Mouse (Mus musculus): Measurements from ENCODE around the gene Zscan22. TPM values are rescaled to one million over a fixed set of nuclear protein-coding genes. Genes with fewer than 3 reads are reported as not detected.

The Zscan22 gene
- total RNA-seq (2023) = 10 to 100 TPM; 16.6 to 18.3 TPM

GRCm38 (mm10) chr7:12897655-12898410 lies at the start of gene Zscan22:
TSS of gene Zscan22 (plus strand) at chr7:12897815.

GRCm38 (mm10) chr7:12880911-12881660 lies 16.5 kb upstream of the Zscan22 start, which contains the start of gene Zfp128:
TSS of gene Zfp128 (plus strand) at chr7:12881177.

GRCm38 (mm10) chr7:12921705-12922465 lies 24.3 kb downstream of the Zscan22 start, which contains the start of gene Rps5:
TSS of gene Rps5 (plus strand) at chr7:12922290.

GRCm38 (mm10) chr7:12927191-12927680 lies 29.6 kb downstream of the Zscan22 start, which contains the start of gene Rnf225:
TSS of gene Rnf225 (plus strand) at chr7:12927416.

Other genes with a start within 250 kb of the Zscan22 start
- not detected for gene Vmn2r55, start 212.8 kb upstream of the Zscan22 start, total RNA-seq (2023)
- gene Vmn2r56, start 162.8 kb upstream of the Zscan22 start, total RNA-seq (2023) = not detected
- gene Zscan18, start 94.2 kb upstream of the Zscan22 start, total RNA-seq (2023) = 10 to 100 TPM; 13.3 to 19.3 TPM
- 10 to 100 TPM; 12.1 to 15.8 TPM for gene Zfp329, start 79.0 kb upstream of the Zscan22 start, total RNA-seq (2023)
- 100 to 1,000 TPM; 110 to 119 TPM for gene Zfp110, start 63.1 kb upstream of the Zscan22 start, total RNA-seq (2023)
- gene Zfp128, start 16.6 kb upstream of the Zscan22 start, total RNA-seq (2023) = 1 to 10 TPM; 2.6 to 4.5 TPM
- gene Rps5, start 24.5 kb downstream of the Zscan22 start, total RNA-seq (2023) = 1,000 to 10,000 TPM; 2,087 to 2,163 TPM
- gene Rnf225, start 29.6 kb downstream of the Zscan22 start, total RNA-seq (2023) = 1 to 10 TPM; 1.2 to 1.5 TPM
- gene Zfp324, start 68.0 kb downstream of the Zscan22 start, total RNA-seq (2023) = 1 to 10 TPM; 3.9 to 6.7 TPM
- 1 to 10 TPM; 8.7 to 9.2 TPM for gene Zfp446, start 80.0 kb downstream of the Zscan22 start, total RNA-seq (2023)
- gene Slc27a5, start 100.4 kb downstream of the Zscan22 start, total RNA-seq (2023) = not detected
- 100 to 1,000 TPM; 377 to 380 TPM for gene Trim28, start 101.3 kb downstream of the Zscan22 start, total RNA-seq (2023)
- 10 to 100 TPM in 1 of 2 experiments, 1 to 10 TPM in 1; 9.3 to 11.9 TPM for gene Zbtb45, start 112.2 kb downstream of the Zscan22 start, total RNA-seq (2023)
- gene Chmp2a, start 137.0 kb downstream of the Zscan22 start, total RNA-seq (2023) = 100 to 1,000 TPM in 1 of 2 experiments, 10 to 100 TPM in 1; 93.2 to 104 TPM
- gene Ube2m, start 140.5 kb downstream of the Zscan22 start, total RNA-seq (2023) = 100 to 1,000 TPM in 1 of 2 experiments, 10 to 100 TPM in 1; 94.6 to 100 TPM
- under 1 TPM; 0.59 to 0.78 TPM for gene Mzf1, start 156.9 kb downstream of the Zscan22 start, total RNA-seq (2023)
- not detected for gene Vmn1r85, start 197.4 kb downstream of the Zscan22 start, total RNA-seq (2023)
- gene Vmn1r86, start 222.1 kb downstream of the Zscan22 start, total RNA-seq (2023) = not detected
- gene Vmn1r87, start 242.3 kb downstream of the Zscan22 start, total RNA-seq (2023) = not detected